Mouse (Mus musculus) heart, adult 2 months (tissue): ENCODE measurements at regions not wholly inside any gene's neighbourhood (a gene's known extent, or its start where the extent isn't known, plus 50 kb on each side); places are given as distances from the start of the nearest gene placed in this dataset.

Experiments used
- DNase-seq, 2 experiments: peaks; one replicate each; pipeline ENCODE4 v3.0.0; 2021
- H3K27ac ChIP-seq: fragments of 200-600 bp; 2 replicates; pipeline ENCODE4 v1.8.1; 2022
- H3K27me3 ChIP-seq: fragments of 200-500 bp; 2 replicates; pipeline ENCODE4 v1.6.1; 2012; ENCODE audit warnings: mild to moderate bottlenecking, low read length, inconsistent platforms, mixed read lengths; ENCODE audit not compliant: control insufficient read depth, insufficient read depth
- H3K36me3 ChIP-seq: fragments of 200-500 bp; 2 replicates; pipeline ENCODE4 v1.6.1; 2012; ENCODE audit warnings: low read length, inconsistent platforms; ENCODE audit not compliant: control insufficient read depth, insufficient read depth
- H3K4me1 ChIP-seq: fragments of 200-500 bp; 2 replicates; pipeline ENCODE4 v1.6.1; 2011; ENCODE audit warnings: low read length; ENCODE audit not compliant: control insufficient read depth, insufficient read depth
- H3K4me3 ChIP-seq: fragments of 200-600 bp; 2 replicates; pipeline ENCODE4 v1.8.1; 2022
- H3K79me2 ChIP-seq: fragments of 200-500 bp; replicated peaks from 2 replicates; pipeline ENCODE4 v1.6.1; 2012; ENCODE audit warnings: mild to moderate bottlenecking, inconsistent platforms, low read length, moderate library complexity, mixed read lengths; ENCODE audit not compliant: control insufficient read depth, insufficient read depth
- H3K9ac ChIP-seq: fragments of 200-500 bp; 2 replicates; pipeline ENCODE4 v1.6.1; 2012; ENCODE audit warnings: low read depth, mild to moderate bottlenecking, control low read depth, inconsistent platforms, low read length, mixed read lengths
- CTCF ChIP-seq: fragments of 200-600 bp; IDR thresholded peaks from 2 replicates; pipeline ENCODE4 v1.8.1; 2022; ENCODE audit warnings: antibody characterized with exemption, mild to moderate bottlenecking, moderate library complexity
- EP300 ChIP-seq: fragments of 200-500 bp; IDR thresholded peaks from 2 replicates; pipeline ENCODE4 v1.6.1; 2011; ENCODE audit warnings: low read depth, low read length, control low read depth; ENCODE audit not compliant: insufficient read depth
- POLR2A ChIP-seq: fragments of 200-500 bp; IDR thresholded peaks from 2 replicates; pipeline ENCODE4 v1.6.1; 2011; ENCODE audit warnings: mild to moderate bottlenecking, low read depth, low read length, control low read depth; ENCODE audit not compliant: insufficient read depth
- WGBS: fragments of 180-500 bp; shearing (Covaris S2); methylation state at CpG from one replicate; pipeline ENCODE4 v1.1.7; 2018; 5-methylcytosine and 5-hydroxymethylcytosine counted together
- intact Hi-C: fragments of 180-260 bp; cut with DNase I; formaldehyde crosslinking; loops from one replicate; pipeline ENCODE4 v1.15.1; 2025

DNA sequence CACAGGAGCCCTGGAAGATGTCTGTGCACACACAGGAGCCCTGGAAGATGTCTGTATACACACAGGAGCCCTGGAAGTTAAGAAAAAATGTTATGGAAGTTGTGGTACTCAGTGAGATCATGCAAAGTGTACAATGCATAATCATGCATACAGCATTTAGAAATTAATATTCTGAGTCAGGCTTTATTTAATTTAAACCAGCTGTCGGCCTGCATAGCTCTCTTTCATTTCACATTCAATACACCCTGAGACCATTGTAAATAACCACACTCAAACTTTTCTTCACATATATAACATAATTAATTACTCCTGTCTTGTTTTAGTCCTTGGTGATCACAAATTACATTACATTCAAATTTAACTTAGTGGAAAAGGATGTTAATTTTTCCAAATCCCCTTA, 190.4 kb downstream of the Thbs2 start:
- H3K36me3 ChIP-seq = no peaks in the 10 kb centered on the region
- no peaks in the 10 kb centered on the region for H3K27me3 ChIP-seq
- no peak overlapping the region for H3K9ac ChIP-seq
- intact Hi-C loops = no loop called here
- H3K4me3 ChIP-seq = no peak overlapping the region
- DNase-seq = no peak
- H3K4me1 ChIP-seq = peaks cover 3% of the 10 kb centered on the region
- no peak overlapping the region for H3K27ac ChIP-seq
- no peaks in the 10 kb centered on the region for H3K79me2 ChIP-seq
- TF ChIP-seq EP300 = no peak
- TF ChIP-seq POLR2A = no peak
- no peak for TF ChIP-seq CTCF
- WGBS = 98% methylated on average over 1 of the region's 1 CpGs

DNA sequence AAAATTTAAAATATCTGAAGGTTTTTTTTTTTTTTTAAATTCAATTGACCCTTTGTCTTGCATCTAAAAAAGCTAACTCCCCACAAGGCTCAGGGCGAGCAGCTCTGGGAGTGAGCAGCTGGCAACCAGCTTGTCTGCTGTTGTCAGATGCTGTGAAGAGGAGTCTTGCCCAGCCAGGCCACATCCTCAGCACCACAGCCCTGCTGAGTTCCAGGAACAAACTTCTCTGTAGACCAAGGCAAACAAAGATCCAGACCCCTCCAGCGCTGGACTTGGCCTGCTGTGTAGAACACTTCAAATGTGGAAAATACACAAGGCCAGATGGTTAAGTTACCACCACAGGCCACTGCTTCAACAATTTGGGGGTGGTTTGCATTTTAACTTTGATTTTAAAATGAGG, 192.7 kb downstream of the Thbs2 start:
- Histone ChIP-seq H3K36me3 (no peaks in the 10 kb centered on the region), H3K4me1 (peaks cover 1% of the 10 kb centered on the region; the same call in 1 of the 2 replicates), H3K9ac (no peak overlapping the region), H3K27ac (no peak overlapping the region), H3K4me3 (no peak overlapping the region), H3K79me2 (no peaks in the 10 kb centered on the region), H3K27me3 (no peaks in the 10 kb centered on the region)
- TF ChIP-seq POLR2A (no peak), EP300 (no peak), CTCF (no peak)
- intact Hi-C loops = no loop called here
- peak in 1 of 2 experiments; percentile 15 for DNase-seq
- 78% methylated on average over 2 of the region's 2 CpGs for WGBS

DNA sequence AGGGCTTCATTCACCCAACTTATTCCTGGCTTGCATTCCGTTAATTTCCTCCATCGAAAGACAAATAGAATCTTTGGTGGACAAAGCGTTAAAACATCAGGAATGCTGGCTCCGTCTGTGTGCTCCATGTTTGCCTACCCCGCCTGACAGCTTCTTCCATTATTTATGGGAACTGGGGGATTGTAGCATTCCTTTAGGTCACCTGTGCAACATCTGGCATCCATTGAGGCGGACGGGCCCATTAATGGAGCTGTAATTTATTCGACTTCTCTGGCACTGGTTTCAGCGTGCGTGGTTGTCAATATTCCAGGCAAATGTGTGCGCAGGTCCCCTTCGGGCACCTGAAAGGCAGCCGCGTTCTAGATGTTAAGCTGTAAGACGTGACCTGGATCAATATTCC, 196.9 kb downstream of the Thbs2 start:
- Histone ChIP-seq H3K4me1 (no peaks in the 10 kb centered on the region), H3K27ac (no peak overlapping the region), H3K36me3 (no peaks in the 10 kb centered on the region), H3K27me3 (no peaks in the 10 kb centered on the region), H3K9ac (no peak overlapping the region), H3K79me2 (no peaks in the 10 kb centered on the region), H3K4me3 (no peak overlapping the region)
- DNase-seq = no peak
- WGBS = 91% methylated on average over 15 of the region's 15 CpGs
- TF ChIP-seq CTCF (no peak), EP300 (no peak), POLR2A (no peak)
- intact Hi-C loops = no loop called here

DNA sequence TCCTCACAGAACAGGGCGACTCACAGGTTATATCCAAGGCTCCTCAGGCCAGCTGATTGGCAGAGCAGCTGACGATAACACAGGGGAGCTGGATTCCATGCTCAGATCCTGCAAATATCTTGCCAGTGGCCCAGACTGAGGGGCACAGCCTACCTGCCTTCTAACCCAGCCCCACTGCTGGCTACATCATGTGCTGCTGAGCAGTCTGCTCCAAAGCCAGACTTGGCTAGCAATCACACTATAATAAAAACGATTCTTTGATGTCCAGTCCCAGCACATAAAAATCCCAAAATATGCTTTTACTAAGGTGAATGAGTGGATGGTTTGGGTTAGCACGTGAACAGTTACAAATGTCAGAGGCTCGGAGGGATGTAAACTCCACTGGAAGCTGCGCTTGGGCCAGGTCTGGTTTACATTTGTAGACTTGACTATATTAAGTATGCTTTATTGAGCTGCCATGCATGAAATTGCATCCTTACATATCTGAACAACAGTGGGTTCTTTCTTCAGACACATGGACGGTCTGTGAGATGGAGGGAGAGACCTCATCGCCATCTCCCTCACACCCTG, 200.2 kb downstream of the Thbs2 start:
- H3K4me3 ChIP-seq = no peak overlapping the region
- no peak for DNase-seq
- no peak for TF ChIP-seq EP300
- TF ChIP-seq POLR2A = no peak
- no peak for TF ChIP-seq CTCF
- no peaks in the 10 kb centered on the region for H3K79me2 ChIP-seq
- H3K9ac ChIP-seq = no peak overlapping the region
- no peaks in the 10 kb centered on the region for H3K4me1 ChIP-seq
- WGBS = 79% methylated on average over 8 of the region's 8 CpGs
- H3K36me3 ChIP-seq = no peaks in the 10 kb centered on the region
- no peaks in the 10 kb centered on the region for H3K27me3 ChIP-seq
- H3K27ac ChIP-seq = no peak overlapping the region
- intact Hi-C loops = no loop called here

DNA sequence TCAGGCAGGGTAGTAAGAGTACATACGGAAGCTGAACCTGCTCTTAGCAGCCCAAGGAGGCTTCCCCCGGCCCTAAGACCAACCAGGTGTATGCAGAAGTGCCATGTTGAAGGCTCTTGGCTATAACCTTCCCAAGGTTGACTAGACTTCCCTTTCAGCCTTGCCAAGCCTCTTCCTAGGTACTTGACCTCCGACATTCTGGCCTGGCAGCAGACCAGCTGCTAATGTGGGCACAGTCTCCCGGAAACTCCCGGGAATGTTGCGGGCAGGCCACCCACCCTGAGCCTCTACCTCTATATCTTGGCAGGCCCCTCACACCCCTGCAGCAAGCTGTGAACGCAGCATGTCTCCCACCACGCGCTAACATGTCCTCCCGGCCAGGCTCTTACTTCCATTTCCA, 201.1 kb downstream of the Thbs2 start:
- TF ChIP-seq EP300 = no peak
- TF ChIP-seq CTCF = no peak
- TF ChIP-seq POLR2A = no peak
- Histone ChIP-seq H3K36me3 (no peaks in the 10 kb centered on the region), H3K79me2 (no peaks in the 10 kb centered on the region), H3K27me3 (no peaks in the 10 kb centered on the region), H3K9ac (no peak overlapping the region), H3K27ac (no peak overlapping the region), H3K4me3 (no peak overlapping the region), H3K4me1 (no peaks in the 10 kb centered on the region)
- no peak for DNase-seq
- intact Hi-C loops = no loop called here
- WGBS = 72% methylated on average over 10 of the region's 10 CpGs

DNA sequence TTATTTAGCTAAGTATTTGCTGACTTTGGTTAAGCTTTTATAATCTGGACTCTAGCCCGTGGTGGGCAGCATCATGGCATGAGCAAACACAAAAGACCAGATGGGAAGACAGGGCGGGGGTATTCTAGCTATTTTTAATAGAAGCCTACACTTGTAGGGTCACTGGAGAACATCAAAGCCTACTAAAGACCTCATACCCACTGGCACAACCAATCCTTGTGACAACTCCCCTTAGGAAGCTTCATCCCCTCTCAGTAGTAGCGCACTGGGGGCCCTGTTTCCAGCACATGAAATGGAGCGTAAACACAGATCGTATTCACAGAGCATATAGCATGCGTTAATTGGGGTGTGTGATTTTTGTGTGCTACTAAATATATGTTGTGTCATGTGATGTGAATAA, 202.4 kb downstream of the Smoc2 start:
- TF ChIP-seq POLR2A (no peak), CTCF (no peak), EP300 (no peak)
- Histone ChIP-seq H3K36me3 (no peaks in the 10 kb centered on the region), H3K79me2 (no peaks in the 10 kb centered on the region), H3K27me3 (no peaks in the 10 kb centered on the region), H3K4me3 (no peak overlapping the region), H3K9ac (no peak overlapping the region), H3K4me1 (no peaks in the 10 kb centered on the region), H3K27ac (no peak overlapping the region)
- WGBS = 89% methylated on average over 6 of the region's 6 CpGs
- intact Hi-C loops = no loop called here
- no peak for DNase-seq
